Mouse (Mus musculus) yolk sac, embryonic 10.5 days (tissue): ENCODE data around the gene Ezh1.
A peak's percentile ranks its signal among the peaks of the same experiment; 100 is the strongest.

Experiments used
- DNase-seq: peaks from one replicate; pipeline ENCODE4 v3.0.0-alpha.2; 2017; ENCODE audit warnings: low spot score

Gene Ezh1

GRCm38 (mm10) chr11:101143338-101144225 is 82.7 kb downstream of the Ezh1 start:
- peak; percentile 15 for DNase-seq

- DNase-seq: no peak
Observed at GRCm38 (mm10) chr11:101142215-101142967, 83.9 kb downstream of the Ezh1 start.
